Mouse (Mus musculus) spleen, postnatal 4 days (tissue): ENCODE measurements around the gene Olfr218.
"Not testable (repeated sequence)": the region's sequence is repeated elsewhere in the genome, so short reads cannot be mapped to it uniquely, and the experiment has no call there.

ENCODE experiments used
- DNase-seq, 2 experiments: peaks; one replicate each; pipeline ENCODE4 v3.0.0; 2022; ENCODE audit warnings: low spot score in 2 of 2

Olfr218 gene

DNA sequence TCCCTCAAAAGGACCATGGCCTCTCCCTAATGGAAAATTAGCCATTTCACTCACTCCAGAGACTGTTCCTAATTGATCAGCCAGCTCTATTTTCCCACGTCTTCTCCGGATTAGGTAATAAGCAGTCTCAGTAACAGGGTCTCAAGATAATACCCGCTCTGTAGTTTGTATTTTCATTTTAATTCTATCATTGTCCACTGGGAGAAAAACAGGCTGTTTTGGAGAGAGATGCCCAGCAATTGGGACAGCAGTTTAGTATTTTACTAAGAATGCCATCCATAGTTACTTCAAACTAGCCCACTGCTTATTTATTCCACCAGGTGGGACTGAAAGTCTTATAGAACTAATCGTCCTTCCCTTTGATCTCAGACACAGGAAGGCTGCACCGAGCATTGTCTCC, at the start of gene Olfr218:
Gene Olfr218, plus strand, starts transcription at position 301 of the 400 bp plus-strand sequence.
- DNase-seq = no peak

DNA sequence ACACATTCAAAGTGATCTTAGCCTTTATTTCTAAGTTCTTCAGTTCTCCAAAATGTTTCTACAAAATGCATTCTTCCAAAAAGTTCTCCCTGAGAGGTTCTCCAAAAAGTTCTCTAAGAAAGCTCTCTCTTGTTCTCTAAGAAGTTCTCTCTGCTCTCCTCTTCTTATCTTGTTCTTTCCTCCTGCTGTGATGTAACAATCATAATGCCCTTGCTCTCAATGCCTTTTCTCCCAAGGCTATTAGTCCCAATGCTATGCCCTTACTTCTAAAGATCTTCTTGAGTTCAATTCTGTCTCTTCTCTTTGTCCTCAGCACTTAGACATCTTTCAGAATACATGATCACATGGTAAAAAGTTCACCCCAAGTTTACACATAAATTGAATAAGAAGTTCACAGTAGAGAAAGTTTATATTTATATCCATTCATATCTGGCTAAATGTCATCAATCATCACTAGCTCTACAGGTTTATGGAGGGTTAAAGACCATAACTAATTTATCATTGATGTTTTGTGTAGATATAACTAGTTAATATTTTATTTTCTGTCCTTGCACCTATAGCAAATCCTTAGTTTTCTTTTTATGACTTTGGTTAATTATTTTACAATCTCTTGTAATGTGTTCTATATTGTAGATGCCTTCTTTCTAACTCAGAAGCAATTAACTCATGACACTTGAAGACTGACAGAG, 23.3 kb upstream of the Olfr218 start:
- DNase-seq = no peak

DNA sequence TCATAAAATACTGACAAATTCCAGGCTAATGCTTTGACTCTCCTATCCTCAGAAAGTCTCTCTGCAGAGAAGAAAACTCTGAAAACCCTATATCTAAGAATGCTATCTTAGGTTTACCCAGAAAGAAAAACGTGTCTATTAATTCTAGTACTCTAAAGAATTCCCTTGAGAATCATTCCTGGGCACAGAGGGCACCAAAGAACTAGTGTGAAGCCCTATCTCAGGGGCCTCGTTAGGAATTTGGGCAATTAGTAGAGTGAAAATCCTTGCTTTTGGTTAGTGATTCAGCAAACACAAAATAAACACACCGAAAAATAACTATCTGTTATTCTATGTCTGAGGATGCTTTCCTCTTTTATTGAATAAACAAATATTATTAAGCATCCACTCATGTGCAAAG, 7.1 kb upstream of the Olfr218 start, which contains the start of gene Olfr1406:
Gene Olfr1406, minus strand, starts transcription at position 101 of the 400 bp plus-strand sequence.
- DNase-seq = no peak

DNA sequence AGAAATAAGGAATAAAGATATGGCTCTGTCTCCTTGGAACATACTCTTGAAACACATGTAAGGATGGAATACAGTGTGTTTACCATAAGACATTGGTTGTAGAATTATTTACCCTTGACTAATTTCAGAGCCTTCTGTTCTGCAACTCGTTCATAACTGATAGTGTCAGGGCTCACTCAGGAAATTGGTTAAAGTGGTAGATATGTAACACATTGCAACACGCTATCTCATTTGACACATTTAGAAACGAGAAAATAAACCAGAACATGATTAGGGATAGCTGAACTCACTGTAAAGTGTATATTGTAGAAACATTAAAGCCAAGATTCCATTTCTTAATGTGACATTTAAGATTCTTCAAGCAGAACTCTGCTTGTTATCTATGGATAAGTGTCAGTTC, 5.5 kb upstream of the Olfr218 start:
- DNase-seq = no peak

DNA sequence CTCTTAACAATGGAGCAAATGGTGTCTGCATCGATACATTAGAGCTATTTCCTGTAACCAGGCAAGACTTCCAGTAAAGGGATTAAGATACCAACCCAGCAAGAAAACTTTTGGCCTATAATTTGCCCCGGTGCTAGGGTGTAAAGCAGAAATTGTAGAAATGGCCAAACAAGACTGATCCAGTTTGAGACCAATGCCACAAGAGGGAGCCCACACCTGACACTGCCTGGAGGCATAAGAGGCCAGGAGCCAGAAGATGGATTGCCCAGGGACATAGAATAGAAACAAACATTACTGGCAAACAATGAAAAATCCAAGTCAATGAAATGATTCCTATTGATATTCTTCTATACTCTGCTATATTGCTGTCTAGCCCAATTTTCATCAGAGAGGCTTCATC, 1.2 kb upstream of the Olfr218 start:
- no peak for DNase-seq

DNA sequence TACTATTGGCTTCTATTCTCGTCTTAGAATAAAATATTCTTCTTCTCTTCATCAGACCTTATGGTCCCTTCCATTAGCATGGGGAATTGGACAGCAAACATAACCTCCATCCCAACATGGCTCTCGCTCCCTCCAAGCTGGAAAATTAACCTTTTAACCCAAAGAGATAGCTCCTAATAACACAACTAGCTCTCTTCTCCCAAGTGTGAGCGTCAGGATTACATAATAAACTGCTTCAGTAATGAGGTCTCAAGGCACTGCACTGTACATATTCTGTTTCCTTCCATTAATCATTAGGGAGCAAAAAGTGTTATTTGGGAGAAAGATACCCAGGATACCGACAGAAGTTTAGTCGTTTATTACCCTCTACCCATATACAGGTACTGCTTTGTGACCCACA, 14.5 kb downstream of the Olfr218 start, which contains the start of gene Olfr1404:
Gene Olfr1404, plus strand, starts transcription at position 301 of the 400 bp plus-strand sequence.
- DNase-seq = no peak

DNA sequence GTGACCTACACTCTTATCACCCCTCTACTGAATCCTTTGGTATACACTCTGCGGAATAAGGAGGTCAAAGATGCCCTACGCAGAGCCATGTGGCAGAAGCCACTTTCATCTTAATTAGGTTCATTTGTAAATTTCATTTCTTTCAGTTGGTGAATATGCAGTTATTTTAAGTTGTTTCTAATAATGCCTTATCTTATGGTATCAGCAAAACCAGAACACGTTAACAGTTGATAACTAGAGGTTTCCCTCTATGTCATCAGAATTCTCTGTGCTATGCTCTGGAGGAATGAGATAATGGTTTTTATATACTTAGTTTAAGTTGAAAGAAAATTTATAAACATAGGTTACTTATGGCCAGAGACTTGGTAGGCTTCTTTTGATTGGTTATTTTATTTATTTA, 18.9 kb downstream of the Olfr218 start:
- no peak for DNase-seq

DNA sequence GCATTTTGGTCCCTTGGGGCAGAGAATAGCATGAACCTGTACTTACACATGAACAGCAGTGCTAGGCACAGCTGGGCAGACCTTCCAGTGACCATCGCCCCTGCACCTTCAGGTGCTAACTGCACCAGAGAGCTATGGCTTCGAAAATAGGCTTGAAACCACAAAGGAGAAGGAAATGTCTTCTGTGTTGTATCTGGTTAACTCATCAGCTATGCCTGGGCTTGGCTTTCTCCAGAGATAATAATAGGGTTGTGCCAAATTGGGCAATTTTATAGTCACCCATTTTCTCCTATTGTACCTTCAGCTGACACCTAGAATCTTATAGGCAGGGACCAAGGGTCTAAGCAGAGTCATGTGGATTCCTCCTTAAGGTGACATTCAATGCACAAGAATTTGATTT, 29.5 kb downstream of the Olfr218 start, which contains the start of gene Fcer1a:
Gene Fcer1a, minus strand, starts transcription at position 134 of the 400 bp plus-strand sequence.
- DNase-seq = no peak

DNA sequence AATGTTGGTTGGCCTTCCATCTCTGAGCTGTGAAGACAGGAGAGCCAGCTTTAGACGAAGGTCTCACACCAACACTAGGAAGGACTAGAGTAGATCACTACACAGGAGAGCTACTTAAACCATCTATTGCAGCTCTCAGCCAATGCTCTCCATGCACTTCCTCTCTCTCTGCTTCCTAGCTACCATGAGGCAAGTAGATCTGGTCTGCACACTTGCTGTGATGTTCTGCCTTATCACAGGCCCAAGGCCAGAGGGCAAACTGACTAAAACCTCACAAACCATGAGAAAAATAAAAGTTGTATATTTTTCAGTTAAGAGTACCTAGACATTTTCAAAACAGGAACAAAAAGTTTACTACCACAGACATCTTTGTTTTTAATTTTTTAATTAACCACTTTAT, 39.4 kb downstream of the Olfr218 start:
- not testable (repeated sequence) for DNase-seq

DNA sequence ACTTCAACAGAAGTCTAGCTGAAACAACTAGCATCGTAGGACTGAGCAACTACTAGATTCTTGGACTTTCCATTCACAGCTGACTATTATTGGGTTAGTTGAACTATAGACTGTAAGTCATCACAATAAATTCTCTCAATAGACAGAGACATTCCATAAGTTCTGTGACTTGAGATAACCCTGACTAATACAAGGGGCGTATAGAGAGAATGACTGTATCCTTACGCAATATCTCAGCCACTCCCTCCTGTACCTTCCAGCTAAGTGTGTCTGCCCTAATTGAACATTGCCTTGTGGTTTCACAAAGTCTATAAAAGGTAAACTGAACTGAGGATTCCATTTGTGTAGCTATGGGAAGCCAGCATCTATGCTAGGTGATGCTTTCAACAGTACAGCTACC, 52.3 kb downstream of the Olfr218 start:
- no peak for DNase-seq
